Mouse (Mus musculus) c-Kit-positive CD71-positive TER-119-positive erythroid progenitor cells, embryonic 14.5 days (primary cell): ENCODE measurements around the gene Akap8.
A peak's percentile ranks its signal among the peaks of the same experiment; 100 is the strongest.

ENCODE experiments used
- DNase-seq: peaks from one replicate; pipeline ENCODE4 v3.0.0-alpha.2; 2013; ENCODE audit warnings: low spot score

Gene Akap8

GRCm38 (mm10) chr17:32349037-32349732 is 28.1 kb upstream of the Akap8 start:
- DNase-seq: peak; percentile 71

- DNase-seq: no peak
These were observed 27.4 kb upstream of the Akap8 start for GRCm38 (mm10) chr17:32348406-32348805.

- no peak for DNase-seq
These were observed 20.1 kb upstream of the Akap8 start for GRCm38 (mm10) chr17:32341102-32341501.

GRCm38 (mm10) chr17:32340110-32340509 is 19.1 kb upstream of the Akap8 start:
- no peak for DNase-seq

GRCm38 (mm10) chr17:32335869-32336268 is 14.8 kb upstream of the Akap8 start:
- DNase-seq: no peak

- no peak for DNase-seq
These were observed 13.9 kb upstream of the Akap8 start for GRCm38 (mm10) chr17:32334921-32335320.

GRCm38 (mm10) chr17:32333675-32334303 is 12.8 kb upstream of the Akap8 start:
- DNase-seq: no peak

- DNase-seq: no peak
These were observed 6.5 kb upstream of the Akap8 start for GRCm38 (mm10) chr17:32327501-32327900.

- DNase-seq: no peak
These were observed 1.8 kb upstream of the Akap8 start for GRCm38 (mm10) chr17:32322809-32323208.

- peak; percentile 30 for DNase-seq
These were observed 798 bp upstream of the Akap8 start for GRCm38 (mm10) chr17:32321836-32322235.

GRCm38 (mm10) chr17:32321390-32321734 is 324 bp upstream of the Akap8 start:
- no peak for DNase-seq

- DNase-seq: peak; percentile 29
These were observed 1.1 kb downstream of the Akap8 start for GRCm38 (mm10) chr17:32319950-32320349.

GRCm38 (mm10) chr17:32317708-32318107 is 3.3 kb downstream of the Akap8 start:
- DNase-seq: no peak

GRCm38 (mm10) chr17:32317032-32317431 is 4.0 kb downstream of the Akap8 start:
- no peak for DNase-seq

- no peak for DNase-seq
These were observed 5.5 kb downstream of the Akap8 start for GRCm38 (mm10) chr17:32315560-32315959.

- peak; percentile 31 for DNase-seq
These were observed 7.1 kb downstream of the Akap8 start for GRCm38 (mm10) chr17:32313892-32314291.

GRCm38 (mm10) chr17:32312801-32313200 is 8.2 kb downstream of the Akap8 start:
- no peak for DNase-seq

GRCm38 (mm10) chr17:32307963-32308362 is 13.1 kb downstream of the Akap8 start:
- no peak for DNase-seq

- DNase-seq: no peak
These were observed 22.9 kb downstream of the Akap8 start for GRCm38 (mm10) chr17:32298125-32298524.

GRCm38 (mm10) chr17:32295901-32296300 is 25.1 kb downstream of the Akap8 start:
- no peak for DNase-seq

GRCm38 (mm10) chr17:32295160-32295559 is 25.9 kb downstream of the Akap8 start:
- DNase-seq: no peak

GRCm38 (mm10) chr17:32285138-32285670 is 35.8 kb downstream of the Akap8 start:
- peak; percentile 56 for DNase-seq

- peak; percentile 76 for DNase-seq
These were observed 36.5 kb downstream of the Akap8 start, which contains the start of gene Brd4 for GRCm38 (mm10) chr17:32284262-32285137. Gene Brd4 (minus strand): TSS chr17:32284722.
